Mouse (Mus musculus): Measurements from ENCODE around the gene Irf2.

The Irf2 gene

GRCm38 (mm10) chr8:46811021-46811622 lies 71.6 kb downstream of the Irf2 start:
- peak; percentile 98 for DNase-seq

GRCm38 (mm10) chr8:46811944-46812343 lies 72.4 kb downstream of the Irf2 start:
- DNase-seq = no peak

GRCm38 (mm10) chr8:46812966-46813365 lies 73.4 kb downstream of the Irf2 start:
- DNase-seq = no peak

- no peak for DNase-seq
These were observed 78.8 kb downstream of the Irf2 start for GRCm38 (mm10) chr8:46818106-46818989.

GRCm38 (mm10) chr8:46818990-46819288 lies 79.4 kb downstream of the Irf2 start:
- no peak for DNase-seq

- peak; percentile 39 for DNase-seq
These were observed 89.3 kb downstream of the Irf2 start for GRCm38 (mm10) chr8:46828734-46829413.

GRCm38 (mm10) chr8:46829414-46830111 lies 90.0 kb downstream of the Irf2 start:
- DNase-seq = peak; percentile 70

GRCm38 (mm10) chr8:46830112-46830855 lies 90.8 kb downstream of the Irf2 start:
- peak; percentile 45 for DNase-seq

GRCm38 (mm10) chr8:46831916-46832315 lies 92.4 kb downstream of the Irf2 start:
- DNase-seq = peak; percentile 79

GRCm38 (mm10) chr8:46832399-46832798 lies 92.9 kb downstream of the Irf2 start:
- DNase-seq = peak; percentile 24

- DNase-seq = peak; percentile 73
These were observed 94.2 kb downstream of the Irf2 start for GRCm38 (mm10) chr8:46833763-46834162.

- no peak for DNase-seq
These were observed 94.9 kb downstream of the Irf2 start for GRCm38 (mm10) chr8:46834440-46834839.

- DNase-seq = peak; percentile 93
These were observed 96.6 kb downstream of the Irf2 start for GRCm38 (mm10) chr8:46836011-46836652.

GRCm38 (mm10) chr8:46836949-46837348 lies 97.4 kb downstream of the Irf2 start:
- no peak for DNase-seq

- DNase-seq = peak; percentile 57
These were observed 98.5 kb downstream of the Irf2 start for GRCm38 (mm10) chr8:46838052-46838451.

- DNase-seq = peak; percentile 74
These were observed 100.9 kb downstream of the Irf2 start for GRCm38 (mm10) chr8:46840390-46840789.

- no peak for DNase-seq
These were observed 101.3 kb downstream of the Irf2 start for GRCm38 (mm10) chr8:46840791-46841190.

GRCm38 (mm10) chr8:46842676-46843181 lies 103.2 kb downstream of the Irf2 start:
- DNase-seq = peak; percentile 99

GRCm38 (mm10) chr8:46843855-46844254 lies 104.3 kb downstream of the Irf2 start:
- peak; percentile 83 for DNase-seq

GRCm38 (mm10) chr8:46844371-46844973 lies 104.9 kb downstream of the Irf2 start:
- DNase-seq = peak; percentile 92

Measured in heart, adult 11 months (tissue).